Mouse (Mus musculus): ENCODE results near the gene Traf3. TPM values are rescaled to one million over a fixed set of nuclear protein-coding genes. Genes with fewer than 3 reads are reported as not detected.

Gene Traf3
- polyA plus RNA-seq, 1 experiment = 9.9 TPM

GRCm38 (mm10) chr12:111284532-111284931, 118.4 kb downstream of the Traf3 start:
- TF ChIP-seq USF1 (IDR thresholded peaks at IDR 0.05; ENCODE audit: low read depth) (no peak), MYOG (IDR thresholded peaks at IDR 0.05; ENCODE audit: control insufficient read depth, extremely low read depth, insufficient read length) (no peak), CEBPB (IDR thresholded peaks at IDR 0.05; ENCODE audit: low read depth) (no peak), CTCF (IDR thresholded peaks at IDR 0.05; ENCODE audit: control insufficient read depth, insufficient read depth, insufficient read length) (no peak), FOSL1 (IDR thresholded peaks at IDR 0.05; ENCODE audit: insufficient read depth, low read length, poor library complexity, severe bottlenecking) (no peak), MYOD1 (IDR thresholded peaks at IDR 0.05; ENCODE audit: control insufficient read depth, insufficient read length, low read depth) (no peak), MAX (IDR thresholded peaks at IDR 0.05) (no peak)
- H3K79me3 ChIP-seq (ENCODE audit: low read depth) = no peaks in the 10 kb centered on the region
- H3K79me2 ChIP-seq (ENCODE audit: control insufficient read depth, insufficient read depth) = no peaks in the 10 kb centered on the region
- no peaks in the 10 kb centered on the region for H3K27me3 ChIP-seq (ENCODE audit: control insufficient read depth, insufficient read depth, insufficient read length)
- no peak overlapping the region for H3K4me3 ChIP-seq (ENCODE audit: insufficient read depth, poor library complexity, severe bottlenecking)
- H3ac ChIP-seq (ENCODE audit: control insufficient read depth, insufficient read length, low read depth) = no peak overlapping the region
- H3K36me3 ChIP-seq (ENCODE audit: control insufficient read depth, insufficient read depth) = no peaks in the 10 kb centered on the region

- no peak overlapping the region for H3ac ChIP-seq (ENCODE audit: control insufficient read depth, insufficient read length, low read depth)
- no peaks in the 10 kb centered on the region for H3K79me3 ChIP-seq (ENCODE audit: low read depth)
- no peaks in the 10 kb centered on the region for H3K79me2 ChIP-seq (ENCODE audit: control insufficient read depth, insufficient read depth)
- TF ChIP-seq MYOD1 (IDR thresholded peaks at IDR 0.05; ENCODE audit: control insufficient read depth, insufficient read length, low read depth) (no peak), MAX (IDR thresholded peaks at IDR 0.05) (no peak), FOSL1 (IDR thresholded peaks at IDR 0.05; ENCODE audit: insufficient read depth, low read length, poor library complexity, severe bottlenecking) (no peak), CTCF (IDR thresholded peaks at IDR 0.05; ENCODE audit: control insufficient read depth, insufficient read depth, insufficient read length) (no peak), USF1 (IDR thresholded peaks at IDR 0.05; ENCODE audit: low read depth) (no peak), CEBPB (IDR thresholded peaks at IDR 0.05; ENCODE audit: low read depth) (no peak)
- no peaks in the 10 kb centered on the region for H3K27me3 ChIP-seq (ENCODE audit: control insufficient read depth, insufficient read depth, insufficient read length)
- peaks cover 28% of the 10 kb centered on the region for H3K36me3 ChIP-seq (ENCODE audit: control insufficient read depth, insufficient read depth)
- no peak overlapping the region for H3K4me3 ChIP-seq (ENCODE audit: insufficient read depth, poor library complexity, severe bottlenecking)
These were observed 126.9 kb downstream of the Traf3 start for GRCm38 (mm10) chr12:111293025-111293424.

- Histone ChIP-seq H3K27me3 (ENCODE audit: control insufficient read depth, insufficient read depth, insufficient read length) (no peaks in the 10 kb centered on the region), H3K4me3 (ENCODE audit: insufficient read depth, poor library complexity, severe bottlenecking) (no peak overlapping the region), H3ac (ENCODE audit: control insufficient read depth, insufficient read length, low read depth) (no peak overlapping the region), H3K79me3 (ENCODE audit: low read depth) (no peaks in the 10 kb centered on the region), H3K36me3 (ENCODE audit: control insufficient read depth, insufficient read depth) (peaks cover 74% of the 10 kb centered on the region), H3K79me2 (ENCODE audit: control insufficient read depth, insufficient read depth) (no peaks in the 10 kb centered on the region)
- TF ChIP-seq CTCF (IDR thresholded peaks at IDR 0.05; ENCODE audit: control insufficient read depth, insufficient read depth, insufficient read length) (no peak), FOSL1 (IDR thresholded peaks at IDR 0.05; ENCODE audit: insufficient read depth, low read length, poor library complexity, severe bottlenecking) (no peak), USF1 (IDR thresholded peaks at IDR 0.05; ENCODE audit: low read depth) (no peak), MYOD1 (IDR thresholded peaks at IDR 0.05; ENCODE audit: control insufficient read depth, insufficient read length, low read depth) (no peak), CEBPB (IDR thresholded peaks at IDR 0.05; ENCODE audit: low read depth) (no peak), MAX (IDR thresholded peaks at IDR 0.05) (no peak), MYOG (IDR thresholded peaks at IDR 0.05; ENCODE audit: control insufficient read depth, extremely low read depth, insufficient read length) (no peak)
These were observed 135.3 kb downstream of the Traf3 start for GRCm38 (mm10) chr12:111301322-111302017.

GRCm38 (mm10) chr12:111302018-111302345, 135.8 kb downstream of the Traf3 start:
- H3K79me3 ChIP-seq (ENCODE audit: low read depth) = no peaks in the 10 kb centered on the region
- H3K36me3 ChIP-seq (ENCODE audit: control insufficient read depth, insufficient read depth) = peaks cover 78% of the 10 kb centered on the region
- H3K79me2 ChIP-seq (ENCODE audit: control insufficient read depth, insufficient read depth) = no peaks in the 10 kb centered on the region
- no peak overlapping the region for H3K4me3 ChIP-seq (ENCODE audit: insufficient read depth, poor library complexity, severe bottlenecking)
- H3ac ChIP-seq (ENCODE audit: control insufficient read depth, insufficient read length, low read depth) = no peak overlapping the region
- no peaks in the 10 kb centered on the region for H3K27me3 ChIP-seq (ENCODE audit: control insufficient read depth, insufficient read depth, insufficient read length)
- TF ChIP-seq MYOG (IDR thresholded peaks at IDR 0.05; ENCODE audit: control insufficient read depth, extremely low read depth, insufficient read length) (no peak), FOSL1 (IDR thresholded peaks at IDR 0.05; ENCODE audit: insufficient read depth, low read length, poor library complexity, severe bottlenecking) (no peak), USF1 (IDR thresholded peaks at IDR 0.05; ENCODE audit: low read depth) (no peak), CTCF (IDR thresholded peaks at IDR 0.05; ENCODE audit: control insufficient read depth, insufficient read depth, insufficient read length) (no peak), CEBPB (IDR thresholded peaks at IDR 0.05; ENCODE audit: low read depth) (no peak), MYOD1 (IDR thresholded peaks at IDR 0.05; ENCODE audit: control insufficient read depth, insufficient read length, low read depth) (no peak), MAX (IDR thresholded peaks at IDR 0.05) (no peak)

GRCm38 (mm10) chr12:111303702-111304337, 137.7 kb downstream of the Traf3 start:
- no peaks in the 10 kb centered on the region for H3K27me3 ChIP-seq (ENCODE audit: control insufficient read depth, insufficient read depth, insufficient read length)
- TF ChIP-seq MAX (IDR thresholded peaks at IDR 0.05) (no peak), MYOD1 (IDR thresholded peaks at IDR 0.05; ENCODE audit: control insufficient read depth, insufficient read length, low read depth) (no peak), CTCF (IDR thresholded peaks at IDR 0.05; ENCODE audit: control insufficient read depth, insufficient read depth, insufficient read length) (no peak), MYOG (IDR thresholded peaks at IDR 0.05; ENCODE audit: control insufficient read depth, extremely low read depth, insufficient read length) (no peak), USF1 (IDR thresholded peaks at IDR 0.05; ENCODE audit: low read depth) (no peak), FOSL1 (IDR thresholded peaks at IDR 0.05; ENCODE audit: insufficient read depth, low read length, poor library complexity, severe bottlenecking) (no peak), CEBPB (IDR thresholded peaks at IDR 0.05; ENCODE audit: low read depth) (no peak)
- H3K4me3 ChIP-seq (ENCODE audit: insufficient read depth, poor library complexity, severe bottlenecking) = no peak overlapping the region
- H3K79me3 ChIP-seq (ENCODE audit: low read depth) = no peaks in the 10 kb centered on the region
- H3K79me2 ChIP-seq (ENCODE audit: control insufficient read depth, insufficient read depth) = no peaks in the 10 kb centered on the region
- H3K36me3 ChIP-seq (ENCODE audit: control insufficient read depth, insufficient read depth) = peaks cover 70% of the 10 kb centered on the region
- no peak overlapping the region for H3ac ChIP-seq (ENCODE audit: control insufficient read depth, insufficient read length, low read depth)
